Mouse (Mus musculus) forebrain, embryonic 16.5 days (tissue): ENCODE measurements at regions not wholly inside any gene's neighbourhood (a gene's known extent, or its start where the extent isn't known, plus 50 kb on each side); places are given as distances from the start of the nearest gene placed in this dataset.

Experiments
- ATAC-seq: fragments of 200-750 bp; cut with Nextera tagmentation; 2 replicates; pipeline ENCODE4 v1.8.0; 2017; ENCODE audit warnings: mild to moderate bottlenecking, moderate library complexity
- H3K27ac ChIP-seq: fragments of 300-500 bp; sonication (generic); 2 replicates; pipeline ENCODE4 v1.5.1; 2014; ENCODE audit warnings: low read length, control low read depth
- H3K27me3 ChIP-seq: fragments of 300-500 bp; sonication (generic); replicated peaks from 2 replicates; pipeline ENCODE4 v1.6.1; 2014; ENCODE audit warnings: low read length; ENCODE audit not compliant: control insufficient read depth, insufficient read depth
- H3K36me3 ChIP-seq: fragments of 300-500 bp; sonication (generic); 2 replicates; pipeline ENCODE4 v1.6.1; 2014; ENCODE audit not compliant: control insufficient read depth, insufficient read depth
- H3K4me1 ChIP-seq: fragments of 300-500 bp; sonication (generic); replicated peaks from 2 replicates; pipeline ENCODE4 v1.6.1; 2014; ENCODE audit warnings: low read length; ENCODE audit not compliant: control insufficient read depth, insufficient read depth
- H3K4me2 ChIP-seq: fragments of 300-500 bp; sonication (generic); 2 replicates; pipeline ENCODE4 v1.6.1; 2014; ENCODE audit warnings: mild to moderate bottlenecking, low read length, control low read depth
- H3K4me3 ChIP-seq: fragments of 300-500 bp; sonication (generic); replicated peaks from 2 replicates; pipeline ENCODE4 v1.5.1; 2014; ENCODE audit warnings: mild to moderate bottlenecking, low read length, control low read depth
- H3K9ac ChIP-seq: fragments of 300-500 bp; sonication (generic); replicated peaks from 2 replicates; pipeline ENCODE4 v1.6.1; 2014; ENCODE audit warnings: low read depth, low read length, control low read depth
- H3K9me3 ChIP-seq: fragments of 300-500 bp; sonication (generic); 2 replicates; pipeline ENCODE4 v1.6.1; 2016; ENCODE audit warnings: low read length; ENCODE audit not compliant: control insufficient read depth
- WGBS: fragments of 180-500 bp; shearing (Covaris S2); extraction: QIAGEN DNeasy Blood & Tissue Kit; methylation state at CpG from one replicate; pipeline ENCODE4 v1.1.7; 2014; 5-methylcytosine and 5-hydroxymethylcytosine counted together

GRCm38 (mm10) chr4:31880213-31880612 is 83.7 kb upstream of the Map3k7 start:
- Histone ChIP-seq H3K9me3 (no peaks in the 10 kb centered on the region), H3K27me3 (no peaks in the 10 kb centered on the region), H3K4me1 (peaks cover 22% of the 10 kb centered on the region), H3K27ac (no peak overlapping the region), H3K4me2 (peak overlapping the region; percentile 35), H3K36me3 (no peaks in the 10 kb centered on the region), H3K9ac (no peak overlapping the region), H3K4me3 (no peak overlapping the region)
- peak; percentile 51 for ATAC-seq
- WGBS, result 4% methylated on average over 7 of the region's 7 CpGs

GRCm38 (mm10) chr4:31889673-31890072 is 74.2 kb upstream of the Map3k7 start:
- WGBS, result 78% methylated on average over 3 of the region's 3 CpGs
- H3K4me3 ChIP-seq, result no peak overlapping the region
- no peak for ATAC-seq

GRCm38 (mm10) chr4:31909086-31909673 is 54.7 kb upstream of the Map3k7 start:
- no peak for ATAC-seq
- 84% methylated on average over 8 of the region's 8 CpGs for WGBS
- H3K36me3 ChIP-seq, result no peaks in the 10 kb centered on the region
- no peaks in the 10 kb centered on the region for H3K9me3 ChIP-seq
- H3K4me3 ChIP-seq, result no peak overlapping the region
- no peak overlapping the region for H3K27ac ChIP-seq
- H3K4me1 ChIP-seq, result no peaks in the 10 kb centered on the region
- no peak overlapping the region for H3K4me2 ChIP-seq
- H3K27me3 ChIP-seq, result no peaks in the 10 kb centered on the region
- H3K9ac ChIP-seq, result no peak overlapping the region

More at GRCm38 (mm10) chr4:31889673-31890072, 74.2 kb upstream of the Map3k7 start:
- H3K27ac ChIP-seq, result no peak overlapping the region
- H3K36me3 ChIP-seq, result no peaks in the 10 kb centered on the region
- H3K9me3 ChIP-seq, result no peaks in the 10 kb centered on the region
- no peaks in the 10 kb centered on the region for H3K4me1 ChIP-seq
- H3K27me3 ChIP-seq, result no peaks in the 10 kb centered on the region
- H3K9ac ChIP-seq, result no peak overlapping the region
- no peak overlapping the region for H3K4me2 ChIP-seq
